Mouse (Mus musculus): ENCODE measurements around the gene Sycp3. TPM values are rescaled to one million over a fixed set of nuclear protein-coding genes. Genes with fewer than 3 reads are reported as not detected.
"Not testable (repeated sequence)": the region's sequence is repeated elsewhere in the genome, so short reads cannot be mapped to it uniquely, and the experiment has no call there.

Gene Sycp3
- total RNA-seq, 4 experiments from 2014 or later: 1.2 to 3.2 (median 1.7) TPM

GRCm38 (mm10) chr10:88501886-88502765 lies 42.8 kb downstream of the Sycp3 start:
- DNase-seq: no peak

- DNase-seq: no peak
Measured at GRCm38 (mm10) chr10:88502919-88503318, 43.5 kb downstream of the Sycp3 start.

- peak; percentile 74 for DNase-seq
Measured at GRCm38 (mm10) chr10:88503421-88504314, 44.3 kb downstream of the Sycp3 start, which contains the start of gene Chpt1. Chpt1 (minus strand) TSS chr10:88504073.

- peak; percentile 34 for DNase-seq
Measured at GRCm38 (mm10) chr10:88504481-88504880, 45.1 kb downstream of the Sycp3 start.

GRCm38 (mm10) chr10:88505256-88505655 lies 45.9 kb downstream of the Sycp3 start:
- peak; percentile 15 for DNase-seq

GRCm38 (mm10) chr10:88507691-88508143 lies 48.3 kb downstream of the Sycp3 start:
- DNase-seq: no peak

GRCm38 (mm10) chr10:88510503-88511271 lies 51.3 kb downstream of the Sycp3 start:
- DNase-seq: peak; percentile 56

GRCm38 (mm10) chr10:88511355-88511754 lies 52.0 kb downstream of the Sycp3 start:
- no peak for DNase-seq

GRCm38 (mm10) chr10:88513574-88514135 lies 54.3 kb downstream of the Sycp3 start:
- DNase-seq: no peak

- peak; percentile 71 for DNase-seq
Measured at GRCm38 (mm10) chr10:88514495-88514894, 55.1 kb downstream of the Sycp3 start.

- not testable (repeated sequence) for DNase-seq
Measured at GRCm38 (mm10) chr10:88515049-88515448, 55.7 kb downstream of the Sycp3 start.

GRCm38 (mm10) chr10:88522795-88523194 lies 63.4 kb downstream of the Sycp3 start:
- no peak for DNase-seq

Other genes starting within 250 kb of the Sycp3 start
- gene Dram1, start 80.5 kb upstream of the Sycp3 start, total RNA-seq (2022): 10 to 100 TPM in 2 of 4 experiments, 1 to 10 TPM in 2; 9.3 to 26.6 (median 12.7) TPM
- gene Gnptab, start 80.4 kb upstream of the Sycp3 start, total RNA-seq (2022): 10 to 100 TPM; 29.6 to 40.1 (median 34.0) TPM
- gene Chpt1, start 44.5 kb downstream of the Sycp3 start, total RNA-seq (2022): 100 to 1,000 TPM in 3 of 4 experiments, 10 to 100 TPM in 1; 96.9 to 281 (median 196) TPM
- gene Mybpc1, start 145.6 kb downstream of the Sycp3 start, total RNA-seq (2022): 1 to 10 TPM in 2 of 4 experiments, under 1 TPM in 2; 0.10 to 1.3 (median 0.67) TPM
- gene Spic, start 225.4 kb downstream of the Sycp3 start, total RNA-seq (2022): under 1 TPM; 0.17 to 0.81 (median 0.40) TPM